Mouse (Mus musculus) CH12F3 (cell line): ENCODE data around the gene Olfr846.

ENCODE experiments used
- in situ Hi-C: fragments of 300-500 bp; cut with MboI; formaldehyde crosslinking; loops from 2 replicates; pipeline ENCODE4 v1.14.3; 2020; ENCODE audit warnings: low sequenced_read_pairs

Gene Olfr846

GRCm38 (mm10) chr9:19363905-19364304, at the start of gene Olfr846:
Gene Olfr846 (minus strand): TSS chr9:19364005.
- in situ Hi-C loops: no loop called here

DNA sequence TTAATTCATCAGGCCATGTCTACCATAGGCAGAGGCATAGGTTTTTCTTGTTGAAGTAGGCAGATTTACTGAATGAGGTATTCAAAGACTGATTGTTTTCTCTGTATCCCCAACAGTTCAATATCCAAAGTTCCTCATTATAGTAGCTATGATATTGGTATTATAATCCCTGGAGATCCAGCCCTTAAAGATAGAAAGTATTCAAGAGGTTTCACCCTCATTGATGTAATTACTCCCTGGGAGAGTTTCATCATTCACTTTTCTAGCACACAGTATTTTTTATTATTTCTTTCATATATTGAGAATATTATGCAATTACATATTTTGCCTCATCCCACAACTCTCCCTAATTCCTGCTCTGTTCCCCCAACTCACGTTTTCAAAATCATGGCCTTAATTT, 14.8 kb upstream of the Olfr846 start, which contains the start of gene Olfr847:
Olfr847 (minus strand) TSS at position 101 of the 400 bp plus-strand sequence.
- in situ Hi-C loops: no loop called here

- in situ Hi-C loops: no loop called here
Observed at GRCm38 (mm10) chr9:19336157-19336556, 27.6 kb downstream of the Olfr846 start, which contains the start of gene Olfr845. Gene Olfr845 (plus strand): TSS chr9:19336457.

- in situ Hi-C loops: no loop called here
Observed at GRCm38 (mm10) chr9:19316047-19316446, 47.8 kb downstream of the Olfr846 start, which contains the start of gene Olfr844. Gene Olfr844 (plus strand): TSS chr9:19316347.
